Comparison of ENCODE assay signal across 18 mouse cellular contexts in the genomic region with DNA sequence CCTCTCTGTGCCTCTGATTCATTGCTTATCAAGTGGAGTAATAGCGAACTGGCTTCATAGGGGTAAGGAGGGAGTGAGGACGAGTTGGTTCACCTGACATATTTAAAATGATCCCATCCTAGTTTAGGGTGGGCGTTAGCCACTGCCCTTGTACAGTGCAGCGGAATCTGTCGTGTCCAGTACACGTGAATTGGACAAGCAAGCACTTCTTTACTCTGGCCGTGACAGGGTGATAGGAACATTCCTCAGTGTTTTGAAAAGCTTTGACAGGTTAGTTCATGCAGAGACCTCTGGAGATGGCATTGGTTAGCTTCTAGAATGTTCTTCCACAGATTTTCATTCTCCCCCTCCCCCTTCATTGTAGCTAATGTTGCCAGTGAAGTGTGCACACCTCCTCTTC. TPM values are rescaled to one million over a fixed set of nuclear protein-coding genes. Genes with fewer than 3 reads are reported as not detected.
"Had no signal": no experiment of that assay in that cellular context is flagged by ENCODE, and none has a peak within 500 bp of the region (broad histone marks: within the 10 kb centered on the region; RNA-seq: fewer than 3 reads in every experiment).

No protein-coding gene starts in this region.

- H3K9me3 ChIP-seq: liver, embryonic 15.5 days; midbrain, embryonic 12.5 days; neural tube, embryonic 12.5 days had no signal

- ATAC-seq: liver, postnatal 0 days; midbrain, embryonic 16.5 days had no signal

- H3K4me2 ChIP-seq: liver, embryonic 15.5 days; lung, embryonic 14.5 days; midbrain, embryonic 12.5 days; neural tube, embryonic 12.5 days had no signal

- H3K27ac ChIP-seq: liver, embryonic 15.5 days; midbrain, embryonic 10.5 days; midbrain, embryonic 12.5 days; neural tube, embryonic 12.5 days had no signal

- DNase-seq: liver, postnatal 0 days; lung, embryonic 14.5 days; lung, postnatal 10 days; midbrain, embryonic 14.5 days; retina, postnatal 1 day; right cerebral cortex, adult 18-20 months; right cerebral cortex, postnatal 25 days; right cerebral cortex, postnatal 4 days; spleen, adult 18-20 months; thymus, adult 18-20 months; thymus, postnatal 14 days; thymus, postnatal 36 days had no signal

- H3K4me3 ChIP-seq: liver, embryonic 15.5 days; midbrain, embryonic 10.5 days; midbrain, embryonic 12.5 days; neural tube, embryonic 12.5 days had no signal

- H3K9ac ChIP-seq: liver, embryonic 15.5 days; liver, postnatal 0 days; lung, embryonic 14.5 days; midbrain, embryonic 12.5 days; neural tube, embryonic 12.5 days had no signal

- H3K36me3 ChIP-seq: midbrain, embryonic 10.5 days; midbrain, embryonic 12.5 days; neural tube, embryonic 12.5 days had no signal

RNA-seq across cellular contexts. Expression of a gene that starts 33.7 kb away (rescaled TPM):
- total RNA-seq: neutrophil, adult 5-6 weeks had no signal
